Mouse (Mus musculus): Measurements from ENCODE around the gene Eid1. TPM values are rescaled to one million over a fixed set of nuclear protein-coding genes. Genes with fewer than 3 reads are reported as not detected.

Gene Eid1
- 100 to 1,000 TPM; 216 to 227 (median 219) TPM for total RNA-seq (2022)

DNA sequence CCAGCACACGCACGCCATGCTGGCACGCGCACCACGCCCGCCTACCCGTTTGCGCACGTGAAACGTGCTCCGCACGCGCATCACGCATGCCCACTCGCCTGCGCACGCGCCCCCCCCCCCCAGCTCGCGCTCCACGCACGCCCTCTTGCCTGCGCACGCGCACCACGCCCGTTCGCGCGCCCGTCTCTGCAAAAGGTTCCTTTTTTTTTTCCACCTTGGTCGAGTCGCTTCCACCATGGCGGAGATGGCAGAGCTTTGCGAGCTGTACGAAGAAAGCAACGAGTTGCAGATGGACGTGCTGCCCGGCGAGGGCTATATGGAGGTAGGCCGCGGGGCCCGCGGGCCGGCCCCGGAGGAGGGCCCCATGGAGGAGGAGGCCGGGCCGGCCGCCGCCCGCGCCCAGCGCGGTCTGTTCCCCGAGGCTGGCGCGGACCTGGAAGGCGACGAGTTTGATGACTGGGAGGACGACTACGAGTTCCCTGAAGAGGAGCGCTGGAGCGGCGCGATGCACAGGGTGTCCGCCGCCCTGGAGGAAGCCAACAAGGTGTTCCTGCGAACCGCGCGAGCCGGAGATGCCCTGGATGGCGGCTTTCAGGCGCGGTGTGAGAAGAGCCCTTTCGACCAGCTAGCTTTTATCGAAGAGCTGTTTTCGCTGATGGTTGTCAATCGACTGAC, at the start of gene Eid1:
TSS of gene Eid1 (plus strand) at position 139 of the 675 bp plus-strand sequence.
- DNase-seq (ENCODE audit: low spot score in 2 of 2): peak; percentile 62 to 78

DNA sequence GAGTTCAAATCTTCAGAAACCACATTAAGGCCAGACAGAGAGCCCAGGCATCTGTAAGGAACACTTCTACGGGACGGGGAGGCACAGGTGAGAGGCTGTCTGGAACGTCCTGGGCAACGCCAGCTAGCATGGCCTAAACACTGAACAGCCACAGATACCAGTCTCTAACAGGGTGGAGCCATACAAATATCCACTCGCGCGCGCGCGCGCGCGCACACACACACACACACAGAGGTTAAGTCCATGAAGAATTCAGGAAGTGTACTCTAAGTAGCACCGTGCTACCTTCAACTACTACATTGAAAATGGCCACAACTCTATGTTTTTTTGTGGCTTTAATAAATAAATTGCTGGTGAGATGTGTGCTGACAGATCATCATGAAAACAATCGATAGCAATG, 49.7 kb upstream of the Eid1 start:
- no peak for DNase-seq (ENCODE audit: low spot score in 2 of 2)

DNA sequence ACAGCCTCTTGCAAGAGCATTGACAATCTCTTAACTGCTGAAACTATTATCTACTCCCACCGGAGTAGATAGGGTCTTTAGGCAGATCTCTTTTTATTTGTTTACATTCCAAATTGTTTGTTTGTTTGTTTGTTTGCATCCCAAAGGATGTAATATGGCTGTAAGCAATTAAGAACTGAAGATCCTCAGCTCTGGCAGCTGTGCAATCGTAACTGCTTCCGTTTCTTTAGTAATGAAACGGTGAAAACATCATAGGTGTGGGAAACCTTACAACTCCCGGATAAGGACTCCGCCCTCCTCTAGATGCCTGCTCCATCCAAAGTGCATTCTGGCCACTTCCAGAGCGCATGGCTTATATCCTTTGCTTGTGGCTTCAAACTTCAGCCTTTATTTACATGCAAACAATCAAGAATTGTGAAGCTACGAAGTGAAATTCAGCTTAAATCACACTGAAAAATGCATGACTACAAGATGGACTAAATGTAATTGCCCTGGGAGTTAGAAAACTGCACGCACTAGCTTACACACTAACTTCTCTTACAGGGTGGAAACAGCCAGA, 48.7 kb upstream of the Eid1 start:
- no peak for DNase-seq (ENCODE audit: low spot score in 2 of 2)

DNA sequence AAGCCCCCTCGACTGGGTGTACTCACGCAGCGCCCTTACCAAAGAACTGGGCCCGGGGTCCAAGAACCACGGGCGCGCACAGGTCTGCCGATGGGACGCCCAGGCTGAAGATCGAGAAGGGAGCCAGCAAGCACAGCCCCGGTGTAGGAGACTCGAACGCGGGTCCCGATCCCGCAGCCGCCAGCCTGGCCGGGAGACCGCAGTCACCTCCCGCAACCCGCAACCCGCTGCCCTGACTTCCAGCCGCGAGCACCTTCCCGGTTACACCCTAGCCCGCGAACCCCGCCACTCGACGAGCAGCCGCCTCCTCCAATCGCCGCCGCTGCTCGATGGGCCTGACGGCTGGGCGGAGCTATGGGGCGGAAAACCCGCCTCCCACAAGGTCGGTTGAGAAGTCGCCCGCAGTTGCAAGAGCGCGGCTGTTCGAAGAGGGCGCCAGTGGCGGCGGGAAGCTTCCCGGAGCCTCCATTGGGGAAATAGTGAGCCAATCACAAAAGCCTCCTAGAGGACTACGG, 48.0 kb upstream of the Eid1 start, which contains the start of gene Cep152:
TSS of gene Cep152 (minus strand) at position 277 of the 515 bp plus-strand sequence.
- peak; percentile 94 to 96 for DNase-seq (ENCODE audit: low spot score in 2 of 2)

DNA sequence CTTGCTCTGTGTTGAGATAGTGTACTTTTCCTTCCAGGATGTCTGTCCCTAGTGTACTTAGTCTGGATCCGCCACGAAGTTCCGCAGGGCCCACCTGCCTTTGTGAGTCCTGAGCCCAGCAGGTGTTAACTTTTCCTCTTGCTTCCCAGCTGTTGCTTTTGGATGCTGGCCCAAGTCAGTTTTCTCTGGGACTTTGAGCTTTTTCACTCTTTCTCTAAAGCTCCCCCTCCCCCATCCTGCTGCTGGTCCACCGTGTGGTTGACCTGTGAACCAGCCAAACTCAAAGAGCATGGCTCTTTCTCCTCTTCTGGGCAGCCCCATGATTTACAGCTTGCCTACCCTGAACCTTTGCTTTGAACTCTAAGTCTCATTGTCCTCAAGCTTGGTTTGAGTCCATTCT, 46.4 kb upstream of the Eid1 start:
- no peak for DNase-seq (ENCODE audit: low spot score in 2 of 2)

DNA sequence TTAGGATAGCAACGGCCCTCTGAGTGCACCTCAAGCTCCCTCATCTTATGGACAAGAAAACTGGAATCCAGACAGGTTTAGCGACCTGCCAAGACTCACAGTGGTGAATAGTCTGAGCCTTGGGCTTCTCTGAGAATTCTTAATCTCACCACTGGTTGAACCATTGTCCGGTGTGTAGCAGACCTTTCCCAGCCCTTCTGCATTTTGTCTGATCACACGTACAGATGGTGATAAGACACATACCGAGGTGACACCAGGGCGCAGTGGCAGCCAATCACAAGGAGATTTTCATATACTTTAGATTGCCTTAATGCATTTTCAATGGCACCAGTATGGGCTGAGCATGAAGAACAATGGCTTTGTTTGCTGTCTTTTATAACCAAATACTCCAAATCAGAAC, 44.4 kb upstream of the Eid1 start:
- no peak for DNase-seq (ENCODE audit: low spot score in 2 of 2)

DNA sequence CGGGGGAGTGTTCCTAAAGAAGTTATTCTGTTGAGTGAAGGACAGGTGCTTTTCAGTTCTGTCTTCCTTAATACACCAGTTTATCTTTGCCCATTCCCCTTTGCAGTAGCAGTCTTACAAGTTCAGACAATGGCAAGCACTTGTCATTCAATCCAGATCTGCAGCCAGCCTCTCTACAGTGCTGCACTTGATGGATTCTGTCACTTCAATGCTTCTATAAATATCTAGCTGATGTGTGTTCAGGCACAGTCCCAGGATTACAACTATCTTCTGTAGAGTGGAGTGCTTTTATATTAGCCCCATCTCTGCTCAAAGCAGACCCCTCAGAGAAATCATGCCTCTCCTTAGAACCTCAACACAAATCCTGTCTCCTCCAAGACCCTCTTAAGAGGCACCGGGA, 42.9 kb upstream of the Eid1 start:
- DNase-seq (ENCODE audit: low spot score in 2 of 2): no peak

DNA sequence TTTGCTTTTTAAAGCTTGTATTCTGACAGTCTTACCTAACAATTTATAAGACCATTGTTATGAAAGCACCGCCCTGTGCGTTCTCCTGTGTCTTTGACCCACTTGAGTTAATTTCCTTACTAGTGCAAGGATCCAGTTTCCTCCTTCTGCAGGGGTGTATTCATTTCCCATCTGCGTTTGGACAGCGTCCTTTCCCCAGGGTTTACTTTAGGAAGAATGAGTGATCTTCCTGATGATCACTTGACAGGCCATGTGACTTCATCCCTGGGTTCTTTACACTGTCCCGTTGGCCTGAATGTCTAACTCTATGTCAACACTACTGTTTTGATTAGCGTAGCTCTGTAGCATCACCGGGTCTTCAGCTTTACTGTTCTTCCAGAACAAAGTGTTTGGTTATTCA, 35.6 kb upstream of the Eid1 start:
- no peak for DNase-seq (ENCODE audit: low spot score in 2 of 2)

DNA sequence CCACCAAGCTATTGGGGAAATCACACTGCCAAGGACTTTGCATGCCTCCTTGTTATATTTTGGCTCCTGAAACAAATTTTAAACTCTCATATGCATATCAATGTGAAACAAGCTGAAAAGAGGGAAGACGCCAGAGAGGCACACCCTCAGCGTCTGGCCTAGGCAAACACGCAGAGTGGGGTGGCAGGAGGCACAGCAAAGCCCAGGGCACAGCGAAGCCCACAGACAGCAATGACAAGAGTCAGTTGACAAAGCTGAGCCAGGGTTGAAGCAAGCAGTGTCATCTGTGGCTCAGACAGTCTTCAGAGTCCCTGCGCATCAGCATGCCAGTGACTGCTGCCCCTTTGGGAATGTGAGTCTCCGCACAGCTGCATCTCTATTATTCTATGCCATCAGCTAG, 28.0 kb upstream of the Eid1 start:
- DNase-seq (ENCODE audit: low spot score in 2 of 2): no peak

DNA sequence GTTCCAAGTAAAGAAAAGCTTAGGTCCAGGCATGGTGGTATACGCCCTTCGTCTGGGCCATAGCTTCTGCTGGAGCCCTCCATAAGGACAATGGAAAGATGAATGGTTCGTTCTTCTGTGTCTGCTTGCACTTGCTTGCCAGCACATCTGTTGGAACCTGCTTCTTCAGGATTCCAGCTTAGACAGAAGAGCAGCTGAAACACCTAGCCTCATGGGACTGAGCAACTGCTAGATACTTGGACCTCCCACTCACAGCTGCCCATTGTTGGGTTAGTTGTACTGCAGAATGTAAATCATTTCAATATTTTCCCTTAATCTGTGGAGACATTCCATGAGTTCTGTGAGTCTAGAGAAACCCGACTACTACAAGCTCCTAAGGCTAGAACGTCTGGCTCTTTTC, 22.9 kb upstream of the Eid1 start:
- DNase-seq (ENCODE audit: low spot score in 2 of 2): no peak

DNA sequence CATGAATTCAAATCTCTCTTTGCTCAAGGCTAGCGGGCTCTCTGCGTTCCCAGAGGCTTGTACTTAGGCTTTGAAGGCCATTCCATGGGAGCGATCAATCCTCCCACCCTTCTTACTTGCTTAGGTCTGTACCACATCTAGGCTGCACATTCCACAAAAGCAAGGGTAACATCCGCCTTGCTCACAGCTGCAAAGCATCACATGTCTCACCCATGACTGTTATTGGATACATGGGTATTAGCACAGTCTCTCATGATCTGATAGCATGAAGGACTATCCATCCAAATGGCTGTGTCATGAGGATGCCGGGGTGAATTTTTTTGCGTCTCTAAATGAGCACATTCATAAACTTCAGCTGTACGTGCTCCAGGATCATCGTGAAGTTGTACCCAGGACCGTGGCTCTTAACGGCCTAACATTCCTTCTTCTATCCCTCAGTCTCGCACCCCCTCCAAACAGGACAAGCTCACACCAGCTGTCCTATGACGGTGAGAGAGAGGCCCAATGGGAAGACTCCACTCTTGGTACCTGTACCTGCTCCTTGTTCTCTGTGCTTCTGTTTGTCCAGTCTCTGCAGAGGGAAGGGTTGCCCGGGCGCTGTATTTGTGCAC, 22.0 kb upstream of the Eid1 start:
- DNase-seq (ENCODE audit: low spot score in 2 of 2): no peak

DNA sequence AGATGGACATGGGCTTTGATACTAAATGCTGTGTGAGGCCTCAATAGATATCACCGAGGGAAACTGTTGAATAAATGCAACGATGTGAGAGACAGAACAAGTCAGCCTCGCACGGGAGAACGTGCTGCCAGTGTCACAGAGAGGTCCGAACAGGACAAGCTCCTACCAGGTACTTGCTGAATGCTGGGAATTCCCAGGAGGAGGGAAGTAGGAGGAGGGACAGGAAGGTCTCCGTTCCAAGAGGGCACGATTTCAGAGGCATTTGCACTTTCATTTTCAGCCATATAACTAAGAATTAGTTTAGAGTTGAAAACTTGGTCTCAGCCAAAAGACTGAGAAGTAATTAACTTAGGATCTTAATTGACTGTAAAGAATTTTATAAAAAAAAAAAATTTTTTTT, 21.3 kb upstream of the Eid1 start:
- no peak for DNase-seq (ENCODE audit: low spot score in 2 of 2)

DNA sequence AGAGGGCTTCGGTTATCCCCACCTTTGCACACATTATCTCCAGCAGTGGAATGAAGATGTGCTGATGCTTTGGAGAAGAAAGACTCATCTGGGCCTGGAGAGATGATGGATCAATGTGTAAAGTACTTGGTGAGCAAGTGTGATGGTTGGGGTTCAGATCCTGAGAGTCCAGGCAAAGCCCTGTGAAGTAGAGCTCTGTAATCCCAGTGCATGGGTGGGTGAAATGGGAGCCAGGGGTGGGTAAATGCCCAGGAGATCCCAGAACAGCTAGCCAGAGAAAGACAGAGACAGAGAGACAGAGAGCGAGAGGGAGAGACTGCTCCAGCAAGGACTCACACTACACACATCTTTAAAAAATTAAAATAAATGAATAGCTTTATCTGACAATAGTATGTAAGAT, 19.6 kb upstream of the Eid1 start:
- no peak for DNase-seq (ENCODE audit: low spot score in 2 of 2)

DNA sequence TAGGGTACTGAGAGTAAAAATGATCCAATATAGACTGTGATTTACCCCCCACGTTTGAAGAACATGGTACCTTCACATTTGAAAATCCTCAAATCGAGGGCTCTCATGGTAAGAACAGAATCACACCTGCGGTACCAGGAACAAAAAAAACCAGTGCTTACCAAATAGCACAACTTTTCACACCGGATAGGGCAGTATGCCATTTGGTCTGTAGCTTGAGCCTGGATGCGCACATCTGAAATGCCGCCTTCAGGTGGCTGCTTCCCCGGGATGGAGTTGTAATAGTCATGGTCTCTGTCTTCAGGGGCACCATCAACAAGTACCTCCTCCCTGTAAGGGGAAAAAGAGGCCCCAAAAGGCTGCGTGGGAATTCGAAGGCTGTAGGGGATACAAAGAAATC, 17.5 kb upstream of the Eid1 start:
- DNase-seq (ENCODE audit: low spot score in 2 of 2): no peak

DNA sequence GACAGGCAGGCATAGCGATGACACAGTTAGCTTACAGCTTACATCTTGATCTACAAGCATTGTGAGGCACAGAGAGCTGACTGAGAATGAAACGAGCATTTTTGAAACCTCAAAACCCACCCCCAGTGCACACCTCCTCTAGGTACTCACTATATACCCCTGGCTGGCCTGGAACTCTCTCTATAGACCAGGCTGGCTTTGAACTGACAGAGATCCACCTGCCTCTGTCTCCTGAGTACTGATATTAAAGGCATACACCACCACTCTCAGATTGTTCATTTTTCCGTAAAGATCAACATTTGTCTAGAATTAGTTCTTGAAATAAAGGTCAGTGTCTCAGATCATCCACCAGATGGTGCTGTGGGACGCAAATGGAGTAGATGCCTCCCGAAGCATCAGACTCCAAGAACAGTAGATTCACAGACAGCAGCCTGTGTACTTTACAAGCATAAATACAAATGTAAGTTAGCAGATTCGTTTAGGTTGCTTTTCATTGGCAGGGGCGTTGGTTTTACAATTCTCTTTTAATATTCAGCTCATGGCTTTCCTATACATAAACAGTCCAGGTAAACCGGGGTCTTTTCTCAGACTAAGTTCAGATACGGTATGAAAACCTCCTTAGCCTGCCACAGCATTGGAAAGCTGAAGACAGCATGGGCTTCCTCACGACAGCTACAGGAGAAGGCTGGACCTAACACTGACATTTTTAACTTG, 12.9 kb upstream of the Eid1 start:
- DNase-seq (ENCODE audit: low spot score in 2 of 2): no peak

DNA sequence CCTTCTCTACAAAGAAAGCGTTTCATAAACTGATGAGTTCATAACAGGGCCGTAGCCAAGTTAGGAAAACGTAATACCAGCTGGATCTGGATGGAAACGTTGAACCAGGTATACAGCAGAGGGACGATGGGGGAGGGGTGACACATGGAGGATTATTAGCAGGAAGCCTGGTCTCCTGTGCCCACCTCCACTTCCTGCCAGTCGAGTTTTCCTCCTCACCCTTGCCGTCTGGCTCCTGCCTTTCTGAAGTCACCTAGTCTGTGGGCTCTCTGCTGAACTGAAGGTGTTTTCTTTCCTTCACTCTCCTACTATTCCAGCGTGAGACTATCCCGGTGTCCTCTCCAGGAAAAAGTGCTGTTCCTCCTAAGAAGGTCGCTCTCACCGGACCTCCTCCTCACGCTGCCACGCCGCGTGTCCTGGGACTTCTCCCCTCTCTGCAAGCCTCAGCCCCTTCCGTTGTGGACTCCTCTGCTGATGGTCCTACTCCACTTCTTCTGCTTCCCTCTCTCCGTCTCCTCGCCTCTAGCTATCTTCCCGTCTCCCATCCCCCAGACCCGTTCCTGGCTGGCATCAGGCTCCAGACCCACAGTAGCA, 12.3 kb upstream of the Eid1 start:
- DNase-seq (ENCODE audit: low spot score in 2 of 2): no peak

DNA sequence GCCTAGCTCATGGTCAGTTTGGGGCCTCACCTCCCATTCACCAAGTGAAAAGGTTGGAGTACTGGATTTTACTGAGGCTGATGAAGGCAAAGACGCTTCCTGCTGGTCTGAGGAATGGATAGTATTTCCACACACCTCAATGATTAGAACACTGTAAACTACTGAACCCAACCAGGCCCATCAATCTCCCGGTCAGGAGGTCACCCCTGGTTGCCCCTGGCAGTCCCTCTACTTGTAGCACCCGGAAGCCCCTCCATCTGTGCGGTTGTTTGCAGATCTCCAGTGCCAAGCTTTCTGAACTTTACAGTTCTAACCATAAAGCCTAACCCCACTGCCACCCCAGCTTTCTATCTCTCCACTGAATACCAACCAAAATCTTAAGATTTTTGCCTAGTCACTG, 11.7 kb upstream of the Eid1 start:
- no peak for DNase-seq (ENCODE audit: low spot score in 2 of 2)

DNA sequence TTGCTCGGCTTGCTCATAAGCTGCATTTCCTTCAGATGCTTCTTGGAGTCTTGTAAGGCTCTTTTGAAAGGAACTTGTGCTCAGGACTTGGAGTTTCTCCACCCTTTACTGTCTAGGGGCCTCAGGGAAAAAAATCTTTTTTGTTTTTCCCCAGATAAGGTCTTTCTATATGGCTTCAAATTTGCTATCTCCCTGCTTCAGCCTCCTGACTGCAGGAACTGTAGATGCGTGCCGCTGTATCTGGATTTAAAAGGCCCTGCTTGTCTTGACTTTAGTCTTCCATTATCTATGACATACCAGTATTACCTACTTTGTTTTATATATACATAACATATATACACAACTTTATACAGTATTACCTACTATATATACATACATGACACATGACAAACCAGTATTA, 10.4 kb upstream of the Eid1 start:
- DNase-seq (ENCODE audit: low spot score in 2 of 2): no peak

DNA sequence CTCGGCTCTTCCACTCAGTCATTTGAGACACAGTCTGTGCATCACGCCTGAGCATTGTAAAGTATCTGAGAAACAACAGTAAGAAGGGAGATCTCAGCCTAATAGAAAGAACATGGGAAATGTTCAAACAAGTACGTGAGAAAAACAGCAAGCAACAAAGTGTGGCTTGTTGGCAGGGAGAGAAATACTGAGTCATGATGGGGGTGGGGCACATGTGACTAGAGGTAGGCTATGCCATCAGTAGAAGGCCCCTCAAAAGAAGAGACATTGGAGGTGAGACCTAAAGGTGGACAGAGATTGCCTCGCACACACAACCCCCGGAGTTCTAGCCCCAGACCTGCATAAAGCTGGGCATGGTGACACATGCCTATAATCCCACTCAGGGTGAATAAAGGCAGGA, 7.7 kb upstream of the Eid1 start:
- no peak for DNase-seq (ENCODE audit: low spot score in 2 of 2)

DNA sequence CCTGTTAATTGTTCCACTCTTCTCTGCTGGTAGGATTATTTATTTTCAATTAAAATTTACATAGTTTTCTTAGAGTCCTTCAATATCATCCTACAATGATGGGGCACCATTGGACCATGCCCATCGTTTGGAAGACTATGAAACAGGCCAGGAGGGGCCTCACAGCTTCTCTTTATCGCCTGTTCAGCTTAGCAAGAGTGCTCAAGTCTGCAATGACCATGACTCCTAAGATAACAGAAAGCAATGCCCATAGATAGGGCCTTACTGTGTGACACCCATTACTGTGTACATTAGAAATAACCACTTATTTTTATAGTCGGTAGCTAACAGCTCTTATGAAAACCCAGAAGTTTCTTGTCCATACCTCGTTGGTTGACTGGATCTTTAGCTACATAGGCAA, 7.0 kb upstream of the Eid1 start:
- no peak for DNase-seq (ENCODE audit: low spot score in 2 of 2)

DNA sequence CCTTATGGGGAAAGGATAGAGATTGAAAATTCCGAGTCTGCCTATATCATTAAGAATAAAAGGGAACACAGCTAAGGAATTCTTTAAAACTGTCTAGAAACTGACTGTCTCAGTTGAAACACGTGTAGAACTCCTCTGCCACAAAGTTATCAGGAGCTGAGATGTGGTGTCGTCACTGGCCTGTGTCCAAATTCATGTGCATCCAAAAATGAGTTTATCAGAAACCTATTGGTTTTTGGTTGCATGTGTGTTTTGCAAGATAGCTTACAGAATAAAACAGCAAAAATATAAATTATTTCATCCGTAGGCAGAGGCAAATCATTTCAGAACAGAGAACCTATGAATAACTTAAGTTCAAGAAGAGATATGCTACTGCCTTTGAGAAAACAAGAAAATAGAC, 6.2 kb upstream of the Eid1 start:
- no peak for DNase-seq (ENCODE audit: low spot score in 2 of 2)

DNA sequence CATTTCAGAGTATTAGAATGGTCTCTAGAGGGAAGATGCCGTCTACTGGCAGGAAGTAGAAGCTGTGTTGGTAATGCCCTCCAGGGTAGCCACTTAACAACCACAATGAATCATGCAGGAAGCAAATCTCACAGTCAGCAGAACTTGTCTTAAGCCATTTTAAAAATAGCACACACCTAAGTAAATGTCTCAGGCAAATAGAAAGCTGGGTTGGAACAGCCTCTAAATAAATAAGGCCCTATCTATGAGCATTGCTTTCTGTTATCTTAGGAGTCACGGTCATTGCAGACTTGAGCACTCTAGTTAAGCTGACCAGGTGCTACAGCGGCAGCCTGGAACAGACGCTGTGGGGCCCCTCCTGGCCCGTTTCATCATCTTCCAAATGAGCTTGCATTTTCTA, 5.7 kb upstream of the Eid1 start:
- no peak for DNase-seq (ENCODE audit: low spot score in 2 of 2)

Measured in left cerebral cortex, adult 8-10 months (tissue).